Mouse (Mus musculus) embryo, embryonic 11 days (tissue): ENCODE data around the gene Rpl37a.

ENCODE experiments used
- DNase-seq: peaks from one replicate; pipeline ENCODE4 v3.0.0-alpha.2; 2015

The Rpl37a gene

GRCm38 (mm10) chr1:72710753-72711653, at the start of gene Rpl37a:
TSS of gene Rpl37a (plus strand) at chr1:72711290.
- peak; percentile 97 for DNase-seq

- DNase-seq, result no peak
Observed at GRCm38 (mm10) chr1:72673070-72673469, 38.0 kb upstream of the Rpl37a start.

GRCm38 (mm10) chr1:72696256-72696655, 14.8 kb upstream of the Rpl37a start:
- DNase-seq, result no peak

GRCm38 (mm10) chr1:72698651-72699050, 12.4 kb upstream of the Rpl37a start:
- DNase-seq, result no peak

- DNase-seq, result no peak
Observed at GRCm38 (mm10) chr1:72700479-72700878, 10.6 kb upstream of the Rpl37a start, which contains the start of gene Ankar. TSS of gene Ankar (minus strand) at chr1:72700579.

GRCm38 (mm10) chr1:72707525-72707924, 3.6 kb upstream of the Rpl37a start:
- DNase-seq, result no peak

- no peak for DNase-seq
Observed at GRCm38 (mm10) chr1:72711684-72712083, 594 bp downstream of the Rpl37a start.

GRCm38 (mm10) chr1:72714547-72714946, 3.5 kb downstream of the Rpl37a start:
- no peak for DNase-seq

GRCm38 (mm10) chr1:72715065-72715464, 4.0 kb downstream of the Rpl37a start:
- DNase-seq, result no peak

GRCm38 (mm10) chr1:72715593-72716361, 4.7 kb downstream of the Rpl37a start:
- no peak for DNase-seq

- no peak for DNase-seq
Observed at GRCm38 (mm10) chr1:72716421-72716820, 5.3 kb downstream of the Rpl37a start.

GRCm38 (mm10) chr1:72716926-72717325, 5.8 kb downstream of the Rpl37a start:
- peak; percentile 83 for DNase-seq

- DNase-seq, result no peak
Observed at GRCm38 (mm10) chr1:72717540-72717939, 6.5 kb downstream of the Rpl37a start.

GRCm38 (mm10) chr1:72718846-72719245, 7.8 kb downstream of the Rpl37a start:
- DNase-seq, result peak; percentile 84

- peak; percentile 39 for DNase-seq
Observed at GRCm38 (mm10) chr1:72720115-72720725, 9.1 kb downstream of the Rpl37a start.

GRCm38 (mm10) chr1:72722646-72723045, 11.6 kb downstream of the Rpl37a start:
- DNase-seq, result no peak

GRCm38 (mm10) chr1:72724354-72724753, 13.3 kb downstream of the Rpl37a start:
- no peak for DNase-seq

GRCm38 (mm10) chr1:72725941-72726340, 14.9 kb downstream of the Rpl37a start:
- DNase-seq, result no peak

- DNase-seq, result no peak
Observed at GRCm38 (mm10) chr1:72728781-72729180, 17.7 kb downstream of the Rpl37a start.

GRCm38 (mm10) chr1:72730126-72730525, 19.0 kb downstream of the Rpl37a start:
- no peak for DNase-seq

GRCm38 (mm10) chr1:72733191-72733691, 22.2 kb downstream of the Rpl37a start:
- DNase-seq, result no peak

GRCm38 (mm10) chr1:72736397-72737125, 25.5 kb downstream of the Rpl37a start:
- DNase-seq, result no peak
